Mouse (Mus musculus) CH12.LX (cell line): ENCODE measurements around the gene Gpr37. TPM values are rescaled to one million over a fixed set of nuclear protein-coding genes. Genes with fewer than 3 reads are reported as not detected.

Source experiments
- DNase-seq: peaks from one replicate; pipeline ENCODE4 v3.0.0-alpha.2; 2013; ENCODE audit errors: extremely low read depth
- H3K27ac ChIP-seq: 2 replicates; pipeline ENCODE4 v1.5.1; 2012; ENCODE audit warnings: low read depth, mild to moderate bottlenecking, control low read depth, moderate library complexity; ENCODE audit not compliant: insufficient read depth
- H3K27me3 ChIP-seq: replicated peaks from 2 replicates; pipeline ENCODE3; 2012; ENCODE audit warnings: inconsistent platforms
- H3K36me3 ChIP-seq, 2 experiments: replicated peaks in 1 of 2; 2 replicates each; pipeline versions ENCODE3 to v1.6.1; 2012; ENCODE audit warnings: inconsistent platforms in 1 of 2, low read length in 1 of 2, mild to moderate bottlenecking in 1 of 2, mixed read lengths in 1 of 2, moderate library complexity in 1 of 2; ENCODE audit not compliant: control insufficient read depth in 1 of 2, insufficient read depth in 1 of 2
- H3K4me1 ChIP-seq, 2 experiments: 2 replicates each; pipeline ENCODE4 v1.6.1; 2012; ENCODE audit warnings: inconsistent platforms in 1 of 2, moderate library complexity in 1 of 2; ENCODE audit not compliant: insufficient read depth in 2 of 2, control insufficient read depth in 1 of 2
- H3K4me2 ChIP-seq: 2 replicates; pipeline ENCODE4 v1.6.1; 2012; ENCODE audit warnings: low read depth, mild to moderate bottlenecking, control low read depth; ENCODE audit not compliant: poor library complexity, insufficient read depth, severe bottlenecking
- H3K4me3 ChIP-seq, 3 experiments: fragments of 150-350 bp in 1 of 3; sonication (generic) in 1 of 3; replicated peaks in 1 of 3; 2 replicates each; pipeline versions ENCODE3 to v1.5.1; 2011 to 2012; ENCODE audit warnings: low read depth in 2 of 3, low read length in 2 of 3, mild to moderate bottlenecking in 2 of 3, moderate library complexity in 2 of 3, control low read depth in 1 of 3, improper control_type of control experiment in 1 of 3, inconsistent platforms in 1 of 3, mixed read lengths in 1 of 3; ENCODE audit not compliant: poor library complexity in 1 of 3
- H3K79me2 ChIP-seq: replicated peaks from 2 replicates; pipeline ENCODE4 v1.6.1; 2012; ENCODE audit warnings: mild to moderate bottlenecking, moderate library complexity; ENCODE audit not compliant: control insufficient read depth, poor library complexity, insufficient read depth, severe bottlenecking; ENCODE audit errors: extremely low read depth
- H3K9ac ChIP-seq: 2 replicates; pipeline ENCODE4 v1.6.1; 2012; ENCODE audit warnings: low read depth, mild to moderate bottlenecking, control low read depth, moderate library complexity; ENCODE audit not compliant: insufficient read depth
- H3K9me3 ChIP-seq: replicated peaks from 2 replicates; pipeline ENCODE3; 2012; ENCODE audit warnings: low read length, inconsistent platforms, mixed read lengths
- CTCF ChIP-seq, 2 experiments: IDR thresholded peaks in 1 of 2; conservative IDR thresholded peaks in 1 of 2; 2 replicates each; pipeline ENCODE4 v1.5.1; 2011 to 2012; ENCODE audit warnings: low read depth in 2 of 2, low read length in 2 of 2, improper control_type of control experiment in 1 of 2, inconsistent platforms in 1 of 2, mild to moderate bottlenecking in 1 of 2, moderate library complexity in 1 of 2
- ELF1 ChIP-seq: IDR thresholded peaks from 2 replicates; pipeline ENCODE4 v1.6.1; 2014; ENCODE audit warnings: low read depth, mild to moderate bottlenecking, inconsistent platforms, low read length, improper control_type of control experiment
- EP300 ChIP-seq: IDR thresholded peaks from 2 replicates; pipeline ENCODE4 v1.6.1; 2011; ENCODE audit warnings: low read length, improper control_type of control experiment
- GABPA ChIP-seq: IDR thresholded peaks from 2 replicates; pipeline ENCODE4 v1.6.1; 2012; ENCODE audit warnings: low read depth, low read length, improper control_type of control experiment, inconsistent platforms; ENCODE audit not compliant: insufficient replicate concordance
- JUND ChIP-seq: conservative IDR thresholded peaks from 2 replicates; pipeline ENCODE4 v1.6.1; 2011; ENCODE audit warnings: low read depth, low read length, improper control_type of control experiment
- MAX ChIP-seq: IDR thresholded peaks from 2 replicates; pipeline ENCODE4 v1.6.1; 2011; ENCODE audit warnings: low read length, improper control_type of control experiment
- MEF2A ChIP-seq: IDR thresholded peaks from 2 replicates; pipeline ENCODE4 v1.6.1; 2014; ENCODE audit warnings: low read depth, mild to moderate bottlenecking, inconsistent platforms, low read length, improper control_type of control experiment, borderline replicate concordance
- MXI1 ChIP-seq: IDR thresholded peaks from 2 replicates; pipeline ENCODE4 v1.6.1; 2011; ENCODE audit warnings: mild to moderate bottlenecking, low read depth, low read length, improper control_type of control experiment
- MYC ChIP-seq: IDR thresholded peaks from 2 replicates; pipeline ENCODE4 v1.6.1; 2011; ENCODE audit warnings: low read depth, mild to moderate bottlenecking, improper control_type of control experiment, low read length
- NELFE ChIP-seq: IDR thresholded peaks from 2 replicates; pipeline ENCODE4 v1.6.1; 2011; ENCODE audit warnings: low read depth, low read length, improper control_type of control experiment
- NRF1 ChIP-seq: IDR thresholded peaks from 2 replicates; pipeline ENCODE4 v1.6.1; 2014; ENCODE audit warnings: low read depth, mild to moderate bottlenecking, inconsistent platforms, low read length, improper control_type of control experiment, moderate library complexity
- POLR2A ChIP-seq: IDR thresholded peaks from 2 replicates; pipeline ENCODE4 v1.6.1; 2011; ENCODE audit warnings: low read depth, mild to moderate bottlenecking, improper control_type of control experiment, low read length
- POLR2AphosphoS2 ChIP-seq: IDR thresholded peaks from 2 replicates; pipeline ENCODE4 v1.6.1; 2011; ENCODE audit warnings: low read depth, low read length, improper control_type of control experiment
- SIN3A ChIP-seq: IDR thresholded peaks from 2 replicates; pipeline ENCODE4 v1.6.1; 2012; ENCODE audit warnings: low read length, improper control_type of control experiment, inconsistent platforms
- SMC3 ChIP-seq: IDR thresholded peaks from 2 replicates; pipeline ENCODE4 v1.6.1; 2011; ENCODE audit warnings: low read depth, low read length, improper control_type of control experiment
- TCF12 ChIP-seq: IDR thresholded peaks from 2 replicates; pipeline ENCODE4 v1.6.1; 2014; ENCODE audit warnings: low read depth, mild to moderate bottlenecking, inconsistent platforms, low read length, improper control_type of control experiment
- UBTF ChIP-seq: IDR thresholded peaks from 2 replicates; pipeline ENCODE4 v1.6.1; 2012; ENCODE audit warnings: low read depth, mild to moderate bottlenecking, inconsistent platforms, low read length, improper control_type of control experiment, moderate library complexity
- USF1 ChIP-seq: IDR thresholded peaks from 2 replicates; pipeline ENCODE4 v1.6.1; 2014; ENCODE audit warnings: low read depth, mild to moderate bottlenecking, inconsistent platforms, low read length, improper control_type of control experiment
- ZC3H11A ChIP-seq: IDR thresholded peaks from 2 replicates; pipeline ENCODE4 v1.6.1; 2012; ENCODE audit warnings: low read depth, mild to moderate bottlenecking, inconsistent platforms, low read length, improper control_type of control experiment
- ZKSCAN1 ChIP-seq: IDR thresholded peaks from 2 replicates; pipeline ENCODE4 v1.6.1; 2012; ENCODE audit warnings: low read depth, inconsistent platforms, low read length, improper control_type of control experiment, borderline replicate concordance
- dilution Hi-C: fragments of 300-500 bp; cut with MboI; formaldehyde crosslinking; loops from 2 replicates; pipeline ENCODE4 v1.14.3; 2020; ENCODE audit warnings: low sequenced_read_pairs; ENCODE audit not compliant: extremely low pct_unique_long_range_greater_than_20kb, extremely low pct_ligation_motif_present
- in situ Hi-C: fragments of 300-500 bp; cut with MboI; formaldehyde crosslinking; loops from 3 replicates; pipeline ENCODE4 v1.14.3; 2019; ENCODE audit warnings: low sequenced_read_pairs, low pct_ligation_motif_present, low pct_unique_long_range_greater_than_20kb, mixed read lengths
- polyA plus RNA-seq: library from polyadenylated mRNA; unstranded; fragments of >175 nt; gene quantifications from 2 replicates; pipeline ENCODE4 v1.2.1, GENCODE M21; 2012; ENCODE audit warnings: low read depth; ENCODE audit not compliant: insufficient read length
- total RNA-seq, 2 experiments: library from RNA; depleted of rRNA; stranded (reverse); fragments of 300-350 nt in 1 of 2; fragments of >200 nt in 1 of 2; gene quantifications; 2 replicates each; pipeline ENCODE4 v1.2.3; 2012 to 2014

Gpr37 gene
- total and polyA plus RNA-seq, 3 experiments: not detected

DNA sequence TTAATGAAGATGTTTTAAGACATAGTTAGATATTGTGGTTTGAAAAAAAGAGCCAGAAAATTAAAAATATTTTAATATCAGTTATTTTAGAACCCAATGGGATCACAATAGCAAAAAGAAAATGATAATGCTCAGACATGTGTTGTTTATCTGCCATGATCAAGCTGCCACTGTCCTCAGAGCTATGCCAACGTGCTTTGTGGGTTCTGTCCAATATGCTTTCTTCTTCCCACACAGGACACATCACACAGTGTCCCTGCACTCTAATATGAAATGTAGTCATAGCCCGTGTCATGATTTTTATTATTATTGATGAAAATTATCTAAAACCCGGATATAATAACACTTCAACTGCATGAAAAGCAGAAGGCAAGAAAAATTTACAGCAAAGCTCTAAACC is 16.7 kb downstream of the Gpr37 start:
- in situ Hi-C loops (no loop called here), dilution Hi-C loops (no loop called here)
- no peaks in the 10 kb centered on the region for H3K4me1 ChIP-seq
- no peak overlapping the region for H3K4me2 ChIP-seq
- H3K36me3 ChIP-seq: no peaks in the 10 kb centered on the region
- H3K79me2 ChIP-seq: no peaks in the 10 kb centered on the region
- DNase-seq: no peak
- no peaks in the 10 kb centered on the region for H3K9me3 ChIP-seq
- no peak overlapping the region for H3K9ac ChIP-seq
- no peak overlapping the region for H3K27ac ChIP-seq
- H3K4me3 ChIP-seq: no peak overlapping the region
- H3K27me3 ChIP-seq: no peaks in the 10 kb centered on the region
- TF ChIP-seq EP300: no peak
- no peak for TF ChIP-seq JUND
- TF ChIP-seq NRF1: no peak
- TF ChIP-seq ZC3H11A: no peak
- no peak for TF ChIP-seq MAX
- TF ChIP-seq SMC3: no peak
- TF ChIP-seq MXI1: no peak
- TF ChIP-seq POLR2AphosphoS2: no peak
- TF ChIP-seq NELFE: no peak

DNA sequence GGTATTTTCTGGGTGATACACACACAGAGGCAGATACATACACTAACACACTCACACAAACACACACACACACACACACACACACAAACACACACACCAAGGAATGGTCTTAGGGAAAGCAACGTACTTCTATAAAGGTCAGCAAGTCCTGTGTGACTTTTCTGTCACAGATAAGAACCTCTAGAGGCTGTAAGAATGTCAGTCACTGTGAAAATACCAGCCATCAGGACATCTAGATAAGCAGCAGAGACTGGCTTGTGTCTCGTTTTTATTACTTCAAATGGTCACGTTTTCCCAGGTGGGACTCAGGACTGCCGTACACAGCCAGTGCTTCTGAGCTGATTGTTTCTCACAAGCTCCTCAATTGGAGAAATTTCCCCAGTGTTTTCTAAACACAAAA is 20.4 kb downstream of the Gpr37 start:
- no peak overlapping the region for H3K27ac ChIP-seq
- in situ Hi-C loops: no loop called here
- H3K4me3 ChIP-seq: no peak overlapping the region
- H3K4me1 ChIP-seq: no peaks in the 10 kb centered on the region
- no peak overlapping the region for H3K9ac ChIP-seq
- no peaks in the 10 kb centered on the region for H3K36me3 ChIP-seq
- H3K79me2 ChIP-seq: no peaks in the 10 kb centered on the region
- TF ChIP-seq USF1: no peak
- TF ChIP-seq SMC3: no peak
- no peak for TF ChIP-seq MEF2A
- no peak for TF ChIP-seq ELF1
- no peak for TF ChIP-seq ZKSCAN1
- no peak for TF ChIP-seq UBTF
- TF ChIP-seq GABPA: no peak
- no peak for TF ChIP-seq POLR2A
- no peak for TF ChIP-seq POLR2AphosphoS2
- TF ChIP-seq CTCF (conservative IDR thresholded peaks at IDR 0.05 in 1 of 2, IDR thresholded peaks at IDR 0.05 in 1 of 2; ENCODE audit: low read depth in 2 of 2, low read length in 2 of 2): no peak
- TF ChIP-seq NELFE: no peak
- TF ChIP-seq SIN3A: no peak
- TF ChIP-seq TCF12: no peak
- no peak for TF ChIP-seq MYC
- dilution Hi-C loops: no loop called here
- no peak for DNase-seq
- H3K27me3 ChIP-seq: no peaks in the 10 kb centered on the region
- H3K4me2 ChIP-seq: no peak overlapping the region
- H3K9me3 ChIP-seq: no peaks in the 10 kb centered on the region
